Mouse (Mus musculus) kidney, embryonic 14.5 days (tissue): ENCODE results near the gene Mon2. TPM values are rescaled to one million over a fixed set of nuclear protein-coding genes. Genes with fewer than 3 reads are reported as not detected.

Experiments used
- ATAC-seq: fragments of 200-750 bp; cut with Nextera tagmentation; 2 replicates; pipeline ENCODE4 v1.8.0; 2017; ENCODE audit warnings: moderate number of reproducible peaks, mild to moderate bottlenecking, moderate TSS enrichment, moderate library complexity; ENCODE audit not compliant: low FRiP score, low TSS enrichment
- H3K27ac ChIP-seq: fragments of 300-500 bp; sonication (generic); 2 replicates; pipeline ENCODE4 v1.5.1; 2014; ENCODE audit warnings: low read depth, mild to moderate bottlenecking, low read length, moderate library complexity, mixed read lengths
- H3K27me3 ChIP-seq: fragments of 300-500 bp; sonication (generic); 2 replicates; pipeline ENCODE4 v1.6.1; 2014; ENCODE audit warnings: mild to moderate bottlenecking, low read length; ENCODE audit not compliant: control insufficient read depth, insufficient read depth
- H3K36me3 ChIP-seq: fragments of 300-500 bp; sonication (generic); 2 replicates; pipeline ENCODE4 v1.6.1; 2014; ENCODE audit warnings: low read length, mixed read lengths; ENCODE audit not compliant: control insufficient read depth, insufficient read depth
- H3K4me1 ChIP-seq: fragments of 300-500 bp; sonication (generic); 2 replicates; pipeline ENCODE4 v1.6.1; 2014; ENCODE audit warnings: low read length, mixed read lengths; ENCODE audit not compliant: control insufficient read depth, insufficient read depth
- H3K4me2 ChIP-seq: fragments of 300-500 bp; sonication (generic); replicated peaks from 2 replicates; pipeline ENCODE4 v1.6.1; 2014; ENCODE audit warnings: low read depth, mild to moderate bottlenecking, low read length
- H3K4me3 ChIP-seq: fragments of 300-500 bp; sonication (generic); 2 replicates; pipeline ENCODE4 v1.5.1; 2014; ENCODE audit warnings: mild to moderate bottlenecking, low read length
- H3K9ac ChIP-seq: fragments of 300-500 bp; sonication (generic); 2 replicates; pipeline ENCODE4 v1.6.1; 2014; ENCODE audit warnings: low read depth, mild to moderate bottlenecking, low read length, moderate library complexity
- H3K9me3 ChIP-seq: fragments of 300-500 bp; sonication (generic); 2 replicates; pipeline ENCODE4 v1.6.1; 2016; ENCODE audit warnings: low read length; ENCODE audit not compliant: control insufficient read depth
- WGBS: fragments of 180-500 bp; shearing (Covaris S2); extraction: QIAGEN DNeasy Blood & Tissue Kit; methylation state at CpG from one replicate; pipeline ENCODE4 v1.1.7; 2014; 5-methylcytosine and 5-hydroxymethylcytosine counted together
- microRNA counts: library from miRNA; unstranded; fragments of <30 nt; microRNA quantifications from one replicate; lab custom pipeline; 2017
- microRNA-seq: library from miRNA; unstranded; fragments of <30 nt; microRNA quantifications from one replicate; pipeline ENCODE4, GENCODE M21; 2016
- polyA plus RNA-seq: library from polyadenylated mRNA; unstranded; fragments of >200 nt; fragmentation: Nextera tagmentation; extraction: Ambion mirVana; gene quantifications from 2 replicates; pipeline ENCODE4 v1.2.1, GENCODE M21; 2014

Gene Mon2
- polyA plus RNA-seq, 1 experiment from 2014 or later: 40.8 TPM

- H3K9ac ChIP-seq: no peak overlapping the region
- WGBS: 88% methylated on average over 2 of the region's 2 CpGs
- H3K4me2 ChIP-seq: no peak overlapping the region
- ATAC-seq: no peak
- H3K27me3 ChIP-seq: no peaks in the 10 kb centered on the region
- H3K4me3 ChIP-seq: no peak overlapping the region
- no peak overlapping the region for H3K27ac ChIP-seq
- H3K9me3 ChIP-seq: no peaks in the 10 kb centered on the region
- no peaks in the 10 kb centered on the region for H3K36me3 ChIP-seq
- 0 out of 2 replicates have a peak, but pooled peaks cover under 1% of the 10 kb centered on the region for H3K4me1 ChIP-seq
Measured at GRCm38 (mm10) chr10:122957918-122958317, 118.4 kb downstream of the Mon2 start.

- Histone ChIP-seq H3K4me2 (no peak overlapping the region), H3K36me3 (no peaks in the 10 kb centered on the region), H3K9me3 (no peaks in the 10 kb centered on the region), H3K27ac (no peak overlapping the region), H3K4me3 (no peak overlapping the region), H3K4me1 (no peaks in the 10 kb centered on the region), H3K9ac (no peak overlapping the region), H3K27me3 (no peaks in the 10 kb centered on the region)
- no peak for ATAC-seq
- WGBS: 93% methylated on average over 9 of the region's 9 CpGs
Measured at GRCm38 (mm10) chr10:122953576-122953975, 122.7 kb downstream of the Mon2 start.

GRCm38 (mm10) chr10:122950966-122951365, 125.3 kb downstream of the Mon2 start:
- Histone ChIP-seq H3K9ac (no peak overlapping the region), H3K4me3 (no peak overlapping the region), H3K27ac (no peak overlapping the region), H3K27me3 (no peaks in the 10 kb centered on the region), H3K4me1 (no peaks in the 10 kb centered on the region), H3K9me3 (no peaks in the 10 kb centered on the region), H3K4me2 (no peak overlapping the region), H3K36me3 (no peaks in the 10 kb centered on the region)
- no peak for ATAC-seq
- 71% methylated on average over 6 of the region's 6 CpGs for WGBS

- H3K9me3 ChIP-seq: no peaks in the 10 kb centered on the region
- no peak overlapping the region for H3K27ac ChIP-seq
- H3K4me3 ChIP-seq: no peak overlapping the region
- no peaks in the 10 kb centered on the region for H3K27me3 ChIP-seq
- 0 out of 2 replicates have a peak, but pooled peaks cover 3% of the 10 kb centered on the region for H3K4me1 ChIP-seq
- H3K9ac ChIP-seq: no peak overlapping the region
- WGBS: 64% methylated on average over 5 of the region's 5 CpGs
- no peak overlapping the region for H3K4me2 ChIP-seq
- no peaks in the 10 kb centered on the region for H3K36me3 ChIP-seq
- no peak for ATAC-seq
Measured at GRCm38 (mm10) chr10:122944888-122945287, 131.4 kb downstream of the Mon2 start.

DNA sequence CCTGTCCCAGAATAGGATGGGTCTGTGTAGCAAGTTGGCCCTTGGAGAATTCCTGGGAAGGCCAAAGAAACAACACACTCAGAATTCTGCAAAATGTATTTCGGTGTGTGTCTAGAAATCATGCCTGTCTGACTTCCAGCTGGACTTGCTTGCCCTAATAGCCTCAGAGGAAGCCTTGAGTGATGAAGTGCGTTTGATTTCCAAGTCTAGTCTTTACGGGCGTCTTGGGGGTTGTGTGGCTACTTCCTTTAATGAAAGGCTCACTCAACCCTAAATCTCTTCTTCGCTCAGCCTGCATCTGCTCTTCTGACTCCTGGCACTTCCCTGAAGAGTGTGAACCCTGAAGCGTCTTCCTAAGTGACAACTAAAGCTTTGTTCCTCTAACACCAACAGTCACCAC, 132.5 kb downstream of the Mon2 start:
- H3K4me1 ChIP-seq: 0 out of 2 replicates have a peak, but pooled peaks cover 3% of the 10 kb centered on the region
- H3K9ac ChIP-seq: no peak overlapping the region
- no peaks in the 10 kb centered on the region for H3K27me3 ChIP-seq
- H3K4me3 ChIP-seq: no peak overlapping the region
- H3K36me3 ChIP-seq: no peaks in the 10 kb centered on the region
- no peak for ATAC-seq
- no peaks in the 10 kb centered on the region for H3K9me3 ChIP-seq
- 24% methylated on average over 6 of the region's 6 CpGs for WGBS
- no peak overlapping the region for H3K4me2 ChIP-seq
- H3K27ac ChIP-seq: no peak overlapping the region

DNA sequence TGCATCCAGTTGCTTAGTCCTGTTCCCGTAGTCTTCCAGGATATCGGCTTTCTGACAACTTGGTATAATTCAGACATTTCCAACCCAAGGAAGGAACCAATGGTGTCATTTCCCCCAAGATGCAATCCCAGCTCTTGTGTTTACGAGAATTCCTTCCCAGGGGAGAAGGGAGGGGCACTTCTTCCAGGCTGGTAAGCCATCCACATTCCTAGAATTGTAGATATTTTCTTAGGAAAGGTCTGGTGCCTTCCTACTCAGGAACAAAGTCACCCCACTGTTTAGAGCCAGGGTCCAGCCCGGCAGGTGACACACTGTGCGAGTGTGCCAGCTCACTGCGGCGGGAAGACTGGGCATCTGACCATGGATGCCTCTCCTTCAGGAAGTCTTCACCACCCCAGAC, 133.5 kb downstream of the Mon2 start:
- H3K9me3 ChIP-seq: no peaks in the 10 kb centered on the region
- 82% methylated on average over 7 of the region's 7 CpGs for WGBS
- ATAC-seq: no peak
- no peak overlapping the region for H3K4me3 ChIP-seq
- H3K36me3 ChIP-seq: no peaks in the 10 kb centered on the region
- no peaks in the 10 kb centered on the region for H3K27me3 ChIP-seq
- no peak overlapping the region for H3K9ac ChIP-seq
- no peak overlapping the region for H3K27ac ChIP-seq
- 0 out of 2 replicates have a peak, but pooled peaks cover 3% of the 10 kb centered on the region for H3K4me1 ChIP-seq
- no peak overlapping the region for H3K4me2 ChIP-seq

MicroRNA genes within 50 kb of the gene (microRNA counts, 519-probe panel; counts per million panel counts)
- 9,695 counts per million, percentile 96 among the panel's probes with 10 or more counts for microRNA mmu-let-7i (lab: Ali Mortazavi, UCI)

Small RNA genes lying within 50 kb of the gene (microRNA-seq; reads per million reads assigned to microRNA genes)
- 44,566 reads per million, percentile 99 among the genes with 10 or more reads in this experiment for gene Mirlet7i

Other genes starting within 250 kb of the Mon2 start
- gene Usp15, start 120.5 kb upstream of the Mon2 start, polyA plus RNA-seq: 73.9 and 84.1 TPM in 2 replicates
- 5.3 and 5.4 TPM in 2 replicates for gene Fam19a2, start 187.5 kb upstream of the Mon2 start, polyA plus RNA-seq